Mouse (Mus musculus) forebrain, embryonic 14.5 days (tissue): Measurements from ENCODE around the gene Gm8909. TPM values are rescaled to one million over a fixed set of nuclear protein-coding genes. Genes with fewer than 3 reads are reported as not detected.
A peak's percentile ranks its signal among the peaks of the same experiment; 100 is the strongest.
"Not testable (repeated sequence)": the region's sequence is repeated elsewhere in the genome, so short reads cannot be mapped to it uniquely, and the experiment has no call there.

Source experiments
- ATAC-seq: fragments of 200-750 bp; cut with Nextera tagmentation; 2 replicates; pipeline ENCODE4 v1.8.0; 2017; ENCODE audit warnings: mild to moderate bottlenecking, moderate library complexity
- DNase-seq: peaks from one replicate; pipeline ENCODE4 v3.0.0-alpha.2; 2015; ENCODE audit warnings: low spot score
- H3K27ac ChIP-seq: fragments of 300-500 bp; sonication (generic); 2 replicates; pipeline ENCODE4 v1.5.1; 2014; ENCODE audit warnings: low read depth, mild to moderate bottlenecking, control low read depth, low read length, moderate library complexity
- H3K27me3 ChIP-seq: fragments of 300-500 bp; sonication (generic); replicated peaks from 2 replicates; pipeline ENCODE4 v1.6.1; 2014; ENCODE audit warnings: low read length, control low read depth, mixed read lengths; ENCODE audit not compliant: control insufficient read depth, insufficient read depth
- H3K36me3 ChIP-seq: fragments of 300-500 bp; sonication (generic); 2 replicates; pipeline ENCODE4 v1.6.1; 2014; ENCODE audit warnings: low read length, control low read depth; ENCODE audit not compliant: control insufficient read depth, insufficient read depth
- H3K4me1 ChIP-seq: fragments of 300-500 bp; sonication (generic); 2 replicates; pipeline ENCODE4 v1.6.1; 2014; ENCODE audit warnings: antibody characterized with exemption, low read length, control low read depth; ENCODE audit not compliant: control insufficient read depth, insufficient read depth
- H3K4me2 ChIP-seq: fragments of 300-500 bp; sonication (generic); 2 replicates; pipeline ENCODE4 v1.6.1; 2014; ENCODE audit warnings: mild to moderate bottlenecking, control low read depth, low read length
- H3K4me3 ChIP-seq: fragments of 300-500 bp; sonication (generic); 2 replicates; pipeline ENCODE4 v1.5.1; 2014; ENCODE audit warnings: low read depth, low read length, control low read depth
- H3K9ac ChIP-seq: fragments of 300-500 bp; sonication (generic); 2 replicates; pipeline ENCODE4 v1.6.1; 2014; ENCODE audit warnings: mild to moderate bottlenecking, low read length, control low read depth, moderate library complexity
- H3K9me3 ChIP-seq: fragments of 300-500 bp; sonication (generic); replicated peaks from 2 replicates; pipeline ENCODE4 v1.6.1; 2016; ENCODE audit warnings: low read length, control low read depth, mixed read lengths; ENCODE audit not compliant: control insufficient read depth
- WGBS: fragments of 180-500 bp; shearing (Covaris S2); extraction: QIAGEN DNeasy Blood & Tissue Kit; methylation state at CpG from one replicate; pipeline ENCODE4 v1.1.7; 2014; 5-methylcytosine and 5-hydroxymethylcytosine counted together
- polyA plus RNA-seq: library from polyadenylated mRNA; unstranded; fragments of >200 nt; fragmentation: Nextera tagmentation; extraction: Ambion mirVana; gene quantifications from 2 replicates; pipeline ENCODE4 v1.2.1, GENCODE M21; 2014

Gene Gm8909
- polyA plus RNA-seq, 1 experiment from 2014 or later, result not detected

GRCm38 (mm10) chr17:36192371-36192770 is 24.0 kb upstream of the Gm8909 start:
- no peak for ATAC-seq

GRCm38 (mm10) chr17:36190169-36190507 is 21.8 kb upstream of the Gm8909 start, which contains the start of gene H2-T3:
Gene H2-T3, minus strand, starts transcription at chr17:36190287.
- no peak for ATAC-seq
- H3K4me3 ChIP-seq, result no peak within 1 kb of the TSS
- H3K27me3 ChIP-seq, result peaks cover 3% of the 10 kb centered on the region; the same call in 1 of the 2 replicates
- H3K4me2 ChIP-seq, result no peak within 1 kb of the TSS
- no peak within 1 kb of the TSS for H3K9ac ChIP-seq
- 82% methylated on average over 2 of the region's 2 CpGs for WGBS
- no peak within 1 kb of the TSS for H3K27ac ChIP-seq
- no peaks in the 10 kb centered on the region for H3K4me1 ChIP-seq
- DNase-seq, result no peak
- no peaks in the 10 kb centered on the region for H3K36me3 ChIP-seq
- no peaks in the 10 kb centered on the region for H3K9me3 ChIP-seq

More at GRCm38 (mm10) chr17:36192371-36192770, 24.0 kb upstream of the Gm8909 start:
- Histone ChIP-seq H3K27me3 (peaks cover 3% of the 10 kb centered on the region; the same call in 1 of the 2 replicates), H3K27ac (no peak overlapping the region), H3K4me3 (no peak overlapping the region), H3K36me3 (no peaks in the 10 kb centered on the region), H3K9ac (no peak overlapping the region), H3K4me2 (no peak overlapping the region), H3K9me3 (no peaks in the 10 kb centered on the region), H3K4me1 (no peaks in the 10 kb centered on the region)
- WGBS, result 78% methylated on average over 2 of the region's 2 CpGs
- no peak for DNase-seq

- no peak for DNase-seq
- Histone ChIP-seq H3K4me2 (no peak overlapping the region), H3K36me3 (no peaks in the 10 kb centered on the region), H3K27me3 (peaks cover 3% of the 10 kb centered on the region; the same call in 1 of the 2 replicates), H3K9me3 (no peaks in the 10 kb centered on the region), H3K9ac (no peak overlapping the region), H3K4me1 (no peaks in the 10 kb centered on the region), H3K27ac (no peak overlapping the region), H3K4me3 (no peak overlapping the region)
- 41% methylated on average over 18 of the region's 18 CpGs for WGBS
- no peak for ATAC-seq
Observed at GRCm38 (mm10) chr17:36189491-36190168, 21.3 kb upstream of the Gm8909 start.

- Histone ChIP-seq H3K36me3 (no peaks in the 10 kb centered on the region), H3K4me2 (no peak overlapping the region), H3K27me3 (peaks cover 3% of the 10 kb centered on the region; the same call in 1 of the 2 replicates), H3K9me3 (no peaks in the 10 kb centered on the region), H3K4me1 (no peaks in the 10 kb centered on the region), H3K27ac (no peak overlapping the region), H3K4me3 (no peak overlapping the region), H3K9ac (no peak overlapping the region)
- ATAC-seq, result no peak
- WGBS, result 66% methylated on average over 3 of the region's 3 CpGs
- no peak for DNase-seq
Observed at GRCm38 (mm10) chr17:36187540-36187939, 19.2 kb upstream of the Gm8909 start.

GRCm38 (mm10) chr17:36182212-36182611 is 13.9 kb upstream of the Gm8909 start:
- WGBS, result 69% methylated on average over 12 of the region's 12 CpGs
- 0 out of 2 replicates have a peak, but pooled peaks cover 5% of the 10 kb centered on the region for H3K27me3 ChIP-seq
- no peaks in the 10 kb centered on the region for H3K4me1 ChIP-seq
- H3K36me3 ChIP-seq, result no peaks in the 10 kb centered on the region
- no peak overlapping the region for H3K27ac ChIP-seq
- no peak for DNase-seq
- H3K4me3 ChIP-seq, result no peak overlapping the region
- H3K4me2 ChIP-seq, result no peak overlapping the region
- ATAC-seq, result no peak
- no peak overlapping the region for H3K9ac ChIP-seq
- no peaks in the 10 kb centered on the region for H3K9me3 ChIP-seq

- Histone ChIP-seq H3K4me2 (peak overlapping the region; percentile 50), H3K4me3 (peak overlapping the region; percentile 21; the same call in 1 of the 2 replicates)
- DNase-seq, H3K4me1 ChIP-seq, H3K9me3 ChIP-seq, H3K27me3 ChIP-seq, H3K9ac ChIP-seq, H3K36me3 ChIP-seq, H3K27ac ChIP-seq, ATAC-seq: not testable (repeated sequence)
- 10% methylated on average over 10 of the region's 10 CpGs for WGBS
Observed at GRCm38 (mm10) chr17:36179446-36179845, 11.1 kb upstream of the Gm8909 start.

GRCm38 (mm10) chr17:36178938-36179337 is 10.6 kb upstream of the Gm8909 start:
- WGBS, result under 1% methylated on average over 40 of the region's 40 CpGs
- H3K4me2 ChIP-seq, result peak overlapping the region; percentile 50
- not testable (repeated sequence) for ATAC-seq, H3K9me3 ChIP-seq, H3K36me3 ChIP-seq, H3K27me3 ChIP-seq, H3K4me1 ChIP-seq, H3K27ac ChIP-seq
- H3K9ac ChIP-seq, result 0 out of 2 replicates have a peak overlapping the region, but pooled peaks have one; percentile 17
- peak; percentile 30 for DNase-seq
- H3K4me3 ChIP-seq, result peak overlapping the region; percentile 21

- no CpG with 5 or more reads among the region's 2 CpGs for WGBS
- H3K36me3 ChIP-seq, DNase-seq, H3K9ac ChIP-seq, H3K9me3 ChIP-seq, H3K4me2 ChIP-seq, ATAC-seq, H3K27me3 ChIP-seq, H3K4me1 ChIP-seq, H3K27ac ChIP-seq, H3K4me3 ChIP-seq: not testable (repeated sequence)
Observed at GRCm38 (mm10) chr17:36176132-36176531, 7.8 kb upstream of the Gm8909 start.

- no peak overlapping the region for H3K4me3 ChIP-seq
- DNase-seq (no peak), ATAC-seq (no peak)
- no peak overlapping the region for H3K9ac ChIP-seq
- no peaks in the 10 kb centered on the region for H3K4me1 ChIP-seq
- 44% methylated on average over 1 of the region's 1 CpGs for WGBS
- no peaks in the 10 kb centered on the region for H3K9me3 ChIP-seq
- H3K4me2 ChIP-seq, result no peak overlapping the region
- no peak overlapping the region for H3K27ac ChIP-seq
- H3K36me3 ChIP-seq, result no peaks in the 10 kb centered on the region
- H3K27me3 ChIP-seq, result peaks cover 29% of the 10 kb centered on the region
Observed at GRCm38 (mm10) chr17:36170287-36170814, 2.0 kb upstream of the Gm8909 start.
